Mouse (Mus musculus) embryonic facial prominence, embryonic 14.5 days (tissue): ENCODE results near the gene Twist2. TPM values are rescaled to one million over a fixed set of nuclear protein-coding genes. Genes with fewer than 3 reads are reported as not detected.

ENCODE experiments used
- ATAC-seq: fragments of 200-750 bp; cut with Nextera tagmentation; 2 replicates; pipeline ENCODE4 v1.8.0; 2017; ENCODE audit warnings: low read depth, moderate number of reproducible peaks, moderate TSS enrichment
- DNase-seq: peaks from one replicate; pipeline ENCODE4 v3.0.0-alpha.2; 2015; ENCODE audit warnings: low spot score
- H3K27ac ChIP-seq: fragments of 300-500 bp; sonication (generic); replicated peaks from 2 replicates; pipeline ENCODE4 v1.5.1; 2014; ENCODE audit warnings: low read depth, mild to moderate bottlenecking, low read length, moderate library complexity
- H3K27me3 ChIP-seq: fragments of 300-500 bp; sonication (generic); replicated peaks from 2 replicates; pipeline ENCODE4 v1.6.1; 2014; ENCODE audit warnings: low read length; ENCODE audit not compliant: control insufficient read depth, insufficient read depth
- H3K36me3 ChIP-seq: fragments of 300-500 bp; sonication (generic); 2 replicates; pipeline ENCODE4 v1.6.1; 2014; ENCODE audit warnings: low read length, mixed read lengths; ENCODE audit not compliant: control insufficient read depth, insufficient read depth
- H3K4me1 ChIP-seq: fragments of 300-500 bp; sonication (generic); 2 replicates; pipeline ENCODE4 v1.6.1; 2014; ENCODE audit warnings: antibody characterized with exemption, low read length; ENCODE audit not compliant: control insufficient read depth, insufficient read depth
- H3K4me2 ChIP-seq: fragments of 300-500 bp; sonication (generic); 2 replicates; pipeline ENCODE4 v1.6.1; 2014; ENCODE audit warnings: low read depth, mild to moderate bottlenecking, low read length, moderate library complexity, mixed read lengths
- H3K4me3 ChIP-seq: fragments of 300-500 bp; sonication (generic); 2 replicates; pipeline ENCODE4 v1.5.1; 2014; ENCODE audit warnings: low read depth, mild to moderate bottlenecking, low read length
- H3K9ac ChIP-seq: fragments of 300-500 bp; sonication (generic); 2 replicates; pipeline ENCODE4 v1.6.1; 2014; ENCODE audit warnings: low read depth, mild to moderate bottlenecking, low read length, moderate library complexity, mixed read lengths
- H3K9me3 ChIP-seq: fragments of 300-500 bp; sonication (generic); 2 replicates; pipeline ENCODE4 v1.6.1; 2016; ENCODE audit warnings: low read length; ENCODE audit not compliant: control insufficient read depth
- WGBS: fragments of 180-500 bp; shearing (Covaris S2); extraction: QIAGEN DNeasy Blood & Tissue Kit; methylation state at CpG from one replicate; pipeline ENCODE4 v1.1.7; 2014; 5-methylcytosine and 5-hydroxymethylcytosine counted together
- polyA plus RNA-seq: library from polyadenylated mRNA; unstranded; fragments of >200 nt; fragmentation: Nextera tagmentation; extraction: Ambion mirVana; gene quantifications from 2 replicates; pipeline ENCODE4 v1.2.1, GENCODE M21; 2014

The Twist2 gene
- polyA plus RNA-seq, 1 experiment from 2014 or later = 46.4 TPM

DNA sequence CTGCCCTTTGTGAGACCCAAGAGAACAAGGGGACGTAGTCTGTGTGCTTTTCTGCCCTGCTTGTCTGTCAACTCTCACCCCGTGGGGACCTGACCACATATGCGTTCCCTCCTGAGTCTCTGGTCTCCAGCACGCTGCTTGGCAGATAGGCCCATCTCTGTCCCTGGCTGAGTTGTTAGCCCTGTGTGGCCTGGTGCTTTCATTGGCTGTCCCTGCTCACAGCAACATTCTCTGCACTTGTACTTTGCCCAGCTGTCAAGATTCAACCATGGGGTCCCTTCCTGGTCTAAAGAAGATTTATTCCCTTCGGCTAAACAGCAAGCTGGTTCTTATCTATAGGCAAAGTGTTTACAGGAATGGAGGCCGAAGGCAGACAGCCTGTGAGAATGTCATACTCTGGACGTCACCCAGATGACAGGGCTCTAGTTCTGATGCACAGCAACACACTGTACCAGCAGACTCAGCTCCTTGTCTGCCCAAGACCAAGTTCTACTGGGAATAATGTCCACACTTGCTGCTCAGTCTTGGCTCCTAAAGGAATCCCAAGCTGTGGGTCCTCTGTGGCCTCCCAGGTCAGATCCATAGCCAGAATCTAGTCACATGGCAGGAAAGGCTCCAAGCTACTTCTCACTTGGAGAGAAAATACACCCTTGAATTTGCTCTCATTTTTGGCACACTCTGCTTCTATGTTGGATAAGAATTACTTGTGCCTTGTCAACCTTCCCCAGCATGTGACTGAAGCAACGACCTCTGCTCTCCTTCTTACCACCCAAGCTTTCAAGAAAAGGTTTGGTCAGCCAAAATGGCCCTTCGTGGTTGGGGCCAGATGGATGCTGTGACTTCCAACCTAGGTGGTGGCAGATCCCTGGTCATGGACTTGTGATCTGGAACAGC is 55.8 kb downstream of the Twist2 start:
- Histone ChIP-seq H3K4me3 (no peak overlapping the region), H3K4me1 (no peaks in the 10 kb centered on the region), H3K27ac (no peak overlapping the region), H3K27me3 (no peaks in the 10 kb centered on the region), H3K4me2 (no peak overlapping the region), H3K9ac (no peak overlapping the region), H3K9me3 (no peaks in the 10 kb centered on the region), H3K36me3 (no peaks in the 10 kb centered on the region)
- WGBS = 72% methylated on average over 9 of the region's 9 CpGs
- no peak for ATAC-seq
- no peak for DNase-seq

DNA sequence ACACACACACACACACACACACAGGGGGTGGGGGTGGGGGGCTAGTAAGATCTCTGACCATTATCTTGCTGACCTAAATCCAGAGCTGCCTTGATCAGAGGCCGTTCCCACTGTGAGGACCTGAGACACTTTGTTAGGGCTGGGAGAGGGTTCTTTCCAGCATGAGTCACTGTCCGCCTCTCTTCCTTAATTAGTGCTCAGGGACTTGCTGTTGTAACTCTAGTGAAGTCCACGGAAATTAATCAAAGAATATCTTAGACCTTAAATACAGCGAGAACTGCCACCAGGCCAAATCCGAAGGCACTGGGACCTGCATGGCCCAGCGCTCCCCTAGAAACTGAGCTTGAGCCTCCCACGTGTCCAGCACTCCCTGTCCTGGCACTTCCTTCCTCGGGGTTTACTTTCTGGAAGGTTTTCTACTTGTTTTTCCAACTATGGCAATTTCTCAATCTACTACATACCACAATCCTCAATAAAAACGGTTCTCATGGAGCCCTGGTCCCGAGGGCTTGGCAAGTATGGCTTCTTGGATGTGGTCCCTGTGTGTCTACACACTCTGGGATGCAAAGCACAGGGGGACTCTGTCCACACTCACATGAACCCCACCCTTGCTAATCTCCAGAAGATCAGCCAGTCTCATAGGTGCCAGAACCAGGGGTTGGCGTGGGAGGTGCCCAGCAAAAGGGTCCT is 57.0 kb downstream of the Twist2 start:
- H3K9ac ChIP-seq = no peak overlapping the region
- WGBS = 79% methylated on average over 11 of the region's 11 CpGs
- no peak for ATAC-seq

DNA sequence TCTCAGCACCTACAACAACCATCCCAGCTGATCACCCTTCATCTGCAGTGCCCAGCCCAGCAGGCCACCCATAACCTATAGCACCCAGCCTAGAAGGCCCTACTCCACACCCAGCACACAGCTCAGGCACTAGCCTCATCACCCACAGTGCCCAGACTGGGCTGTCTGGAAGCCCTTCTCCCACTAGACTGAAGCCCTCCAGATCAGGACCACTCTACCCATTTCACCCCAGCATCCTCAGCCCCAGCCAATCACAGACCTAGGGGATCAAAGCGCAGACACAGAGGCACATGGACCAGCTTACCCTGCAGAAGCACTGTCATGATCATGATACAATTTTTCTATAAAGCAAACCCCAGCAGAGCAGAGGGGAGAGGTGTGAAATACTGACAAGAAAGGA is 57.6 kb downstream of the Twist2 start:
- H3K4me1 ChIP-seq = no peaks in the 10 kb centered on the region
- no peak overlapping the region for H3K9ac ChIP-seq
- DNase-seq = no peak
- no peaks in the 10 kb centered on the region for H3K27me3 ChIP-seq
- no peaks in the 10 kb centered on the region for H3K36me3 ChIP-seq
- no peak overlapping the region for H3K27ac ChIP-seq
- no peak overlapping the region for H3K4me3 ChIP-seq
- H3K9me3 ChIP-seq = no peaks in the 10 kb centered on the region
- no peak for ATAC-seq
- WGBS = 88% methylated on average over 1 of the region's 1 CpGs
- H3K4me2 ChIP-seq = no peak overlapping the region

More for the DNA sequence above, 57.0 kb downstream of the Twist2 start:
- no peak for DNase-seq
- H3K36me3 ChIP-seq = no peaks in the 10 kb centered on the region
- no peak overlapping the region for H3K4me2 ChIP-seq
- no peaks in the 10 kb centered on the region for H3K27me3 ChIP-seq
- no peaks in the 10 kb centered on the region for H3K9me3 ChIP-seq
- H3K4me1 ChIP-seq = no peaks in the 10 kb centered on the region
- no peak overlapping the region for H3K4me3 ChIP-seq
- H3K27ac ChIP-seq = no peak overlapping the region

DNA sequence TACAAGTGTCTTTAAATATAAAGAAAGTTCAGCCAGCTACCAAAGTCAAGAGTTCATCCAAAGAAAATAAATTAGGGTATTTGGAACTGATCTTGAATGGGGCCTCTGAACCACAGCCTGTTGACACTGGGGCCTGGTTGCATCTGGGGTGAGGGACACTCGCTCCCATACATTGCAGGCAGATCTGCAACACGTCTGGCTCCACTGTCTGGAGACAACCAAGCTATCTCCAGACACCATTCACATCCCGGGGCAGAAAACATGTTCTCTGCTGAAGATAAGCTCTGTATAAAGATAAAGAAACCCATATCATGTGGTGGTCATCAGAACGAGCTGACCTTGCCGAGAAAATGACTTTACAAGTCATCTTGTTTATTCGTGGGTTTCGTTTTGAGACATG is 60.2 kb downstream of the Twist2 start:
- no peak overlapping the region for H3K4me3 ChIP-seq
- H3K4me2 ChIP-seq = no peak overlapping the region
- H3K27me3 ChIP-seq = no peaks in the 10 kb centered on the region
- WGBS = 78% methylated on average over 7 of the region's 7 CpGs
- H3K4me1 ChIP-seq = no peaks in the 10 kb centered on the region
- ATAC-seq = no peak
- H3K27ac ChIP-seq = no peak overlapping the region
- no peak overlapping the region for H3K9ac ChIP-seq
- no peak for DNase-seq
- no peaks in the 10 kb centered on the region for H3K36me3 ChIP-seq
- H3K9me3 ChIP-seq = no peaks in the 10 kb centered on the region

DNA sequence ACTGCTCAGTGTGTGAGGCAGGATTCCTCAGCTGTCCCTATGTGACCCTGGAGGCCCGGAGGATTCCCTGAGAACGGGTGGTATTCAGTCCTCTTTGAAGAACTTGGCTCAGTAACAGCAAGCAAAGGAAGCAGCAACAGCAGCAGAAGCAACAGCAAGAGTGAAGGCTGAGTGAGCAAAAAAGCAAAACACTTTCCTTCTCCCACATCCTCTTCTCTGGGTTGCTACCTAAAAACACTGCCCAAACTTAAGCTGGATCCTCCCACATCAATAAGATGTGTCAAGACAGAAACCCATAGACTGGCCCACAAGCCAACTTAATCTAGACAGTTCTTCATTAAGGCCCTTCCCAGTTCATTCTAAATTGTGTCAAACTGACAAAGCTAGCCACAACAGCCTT is 64.7 kb downstream of the Twist2 start:
- no peaks in the 10 kb centered on the region for H3K4me1 ChIP-seq
- DNase-seq (no peak), ATAC-seq (no peak)
- no peaks in the 10 kb centered on the region for H3K9me3 ChIP-seq
- no peak overlapping the region for H3K9ac ChIP-seq
- H3K4me2 ChIP-seq = no peak overlapping the region
- no peaks in the 10 kb centered on the region for H3K27me3 ChIP-seq
- H3K27ac ChIP-seq = no peak overlapping the region
- H3K4me3 ChIP-seq = no peak overlapping the region
- WGBS = 80% methylated on average over 2 of the region's 2 CpGs
- no peaks in the 10 kb centered on the region for H3K36me3 ChIP-seq

DNA sequence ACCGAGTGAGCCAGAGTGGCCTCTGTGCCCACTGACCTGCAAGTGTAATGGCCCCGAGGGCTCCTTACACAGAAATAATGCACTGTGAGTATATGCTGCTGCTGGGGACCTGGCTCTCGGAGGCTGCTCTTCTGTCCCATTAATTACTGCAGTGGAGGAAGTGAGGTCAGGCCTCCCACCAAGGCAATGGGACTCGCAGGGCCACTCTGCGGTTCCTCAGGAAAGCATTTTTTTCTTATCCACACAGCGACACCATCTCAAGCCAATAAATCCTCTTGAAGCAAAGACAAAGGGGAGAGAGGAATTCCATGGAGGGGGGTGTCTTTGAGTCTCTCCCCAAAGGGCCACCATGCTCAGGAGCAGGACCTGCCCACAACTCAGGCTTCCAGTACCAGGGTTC is 69.8 kb downstream of the Twist2 start:
- Histone ChIP-seq H3K27ac (no peak overlapping the region), H3K36me3 (no peaks in the 10 kb centered on the region), H3K9ac (no peak overlapping the region), H3K4me2 (no peak overlapping the region), H3K4me1 (peaks cover 19% of the 10 kb centered on the region; the same call in 1 of the 2 replicates), H3K4me3 (no peak overlapping the region), H3K9me3 (no peaks in the 10 kb centered on the region), H3K27me3 (no peaks in the 10 kb centered on the region)
- ATAC-seq = no peak
- 54% methylated on average over 6 of the region's 6 CpGs for WGBS
- no peak for DNase-seq

DNA sequence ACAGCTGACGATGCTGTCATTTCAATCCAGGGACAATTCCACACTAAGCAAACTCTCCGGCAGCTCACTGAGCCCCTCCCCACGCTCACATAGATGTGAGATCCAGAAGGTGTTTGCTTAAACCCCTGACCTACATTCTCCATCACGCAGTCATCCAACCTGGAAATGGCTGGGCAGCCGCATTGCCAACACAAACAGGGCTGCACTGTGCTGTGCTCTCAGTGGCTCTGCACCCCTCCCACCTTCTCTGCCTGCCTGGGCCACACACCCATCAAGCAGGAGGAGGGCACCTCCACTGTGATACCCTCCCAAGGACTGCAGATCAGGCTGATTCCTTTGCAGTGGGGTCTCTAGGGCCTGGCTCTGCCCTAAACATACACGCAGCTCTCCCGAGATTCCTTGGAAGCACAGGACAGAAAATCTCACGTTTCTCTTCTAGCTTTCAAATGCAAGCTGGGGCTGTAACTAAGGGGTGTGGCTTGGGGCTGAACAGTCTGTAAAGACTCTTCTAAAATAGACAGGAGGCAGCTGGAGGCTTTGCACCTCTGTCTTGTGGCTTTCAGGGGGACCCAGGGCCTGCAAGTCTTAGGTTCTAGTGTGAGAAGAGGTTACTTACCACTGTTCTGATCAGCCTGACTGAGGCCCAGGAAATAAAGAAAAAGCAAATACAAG is 71.3 kb downstream of the Twist2 start:
- 32% methylated on average over 8 of the region's 8 CpGs for WGBS
- no peak overlapping the region for H3K4me3 ChIP-seq
- 0 out of 2 replicates have a peak overlapping the region, but pooled peaks have one; percentile 10 for H3K4me2 ChIP-seq
- H3K27ac ChIP-seq = peak overlapping the region; percentile 23; the same call in 1 of the 2 replicates
- H3K36me3 ChIP-seq = no peaks in the 10 kb centered on the region
- H3K9ac ChIP-seq = peak overlapping the region; percentile 51
- H3K27me3 ChIP-seq = no peaks in the 10 kb centered on the region
- no peaks in the 10 kb centered on the region for H3K9me3 ChIP-seq
- peak; percentile 81 for ATAC-seq
- peak; percentile 69 for DNase-seq
- peaks cover 19% of the 10 kb centered on the region; the same call in 1 of the 2 replicates for H3K4me1 ChIP-seq

DNA sequence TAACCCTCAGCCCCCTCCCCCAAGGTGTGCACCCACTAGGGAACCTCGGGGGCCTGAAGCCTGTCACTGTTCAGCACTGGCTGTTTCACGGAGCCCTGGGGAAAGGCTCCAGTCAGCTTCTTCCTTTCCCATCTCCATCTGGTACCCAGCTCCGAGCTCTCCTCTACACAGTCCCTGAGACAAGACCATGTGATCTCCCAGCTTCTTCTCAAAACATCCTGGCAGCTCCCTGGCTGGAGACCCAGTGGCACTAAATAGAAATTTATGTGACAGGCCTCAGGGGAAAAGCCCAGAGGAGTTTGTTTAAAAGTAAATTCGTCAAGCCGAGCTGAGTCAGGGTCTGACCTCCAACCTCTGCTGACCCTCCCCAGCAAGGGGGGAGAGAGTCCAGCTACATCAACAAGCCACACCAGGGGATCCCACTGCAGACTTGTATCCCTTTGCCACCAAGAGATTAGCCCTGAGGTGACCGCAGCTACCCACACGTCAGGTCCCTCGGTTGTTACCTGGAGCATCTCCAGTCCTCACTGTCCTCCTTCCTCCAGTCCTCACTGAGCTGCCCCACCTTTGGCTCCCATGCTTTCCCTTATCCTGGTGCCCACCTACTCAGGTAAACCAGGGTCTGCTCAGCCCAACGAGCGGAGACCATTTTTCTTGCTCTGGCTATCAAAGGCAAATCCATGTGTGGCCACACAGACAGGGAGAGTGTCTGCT is 72.5 kb downstream of the Twist2 start:
- Histone ChIP-seq H3K4me3 (no peak overlapping the region), H3K9ac (no peak overlapping the region), H3K36me3 (no peaks in the 10 kb centered on the region), H3K4me1 (peaks cover 23% of the 10 kb centered on the region), H3K27ac (no peak overlapping the region), H3K27me3 (no peaks in the 10 kb centered on the region), H3K4me2 (no peak overlapping the region), H3K9me3 (no peaks in the 10 kb centered on the region)
- ATAC-seq (no peak), DNase-seq (no peak)
- 54% methylated on average over 10 of the region's 10 CpGs for WGBS
